Mouse (Mus musculus): ENCODE data around the gene Ccdc163.

The Ccdc163 gene

GRCm38 (mm10) chr4:116698693-116699342, 9.5 kb upstream of the Ccdc163 start:
- no peak for ATAC-seq (ENCODE audit: insufficient number of reproducible peaks, low FRiP score, low TSS enrichment)

- ATAC-seq (ENCODE audit: insufficient number of reproducible peaks, low FRiP score, low TSS enrichment) = no peak
Observed at GRCm38 (mm10) chr4:116700964-116701363, 7.3 kb upstream of the Ccdc163 start.

- ATAC-seq (ENCODE audit: insufficient number of reproducible peaks, low FRiP score, low TSS enrichment) = no peak
Observed at GRCm38 (mm10) chr4:116703804-116704203, 4.5 kb upstream of the Ccdc163 start.

- no peak for ATAC-seq (ENCODE audit: insufficient number of reproducible peaks, low FRiP score, low TSS enrichment)
Observed at GRCm38 (mm10) chr4:116707666-116708065, 643 bp upstream of the Ccdc163 start.

- no peak; the same call in 1 of the 2 replicates for ATAC-seq (ENCODE audit: insufficient number of reproducible peaks, low FRiP score, low TSS enrichment)
Observed at GRCm38 (mm10) chr4:116708791-116709390, 582 bp downstream of the Ccdc163 start.

- ATAC-seq (ENCODE audit: insufficient number of reproducible peaks, low FRiP score, low TSS enrichment) = no peak
Observed at GRCm38 (mm10) chr4:116710154-116710553, 1.8 kb downstream of the Ccdc163 start.

GRCm38 (mm10) chr4:116712536-116712935, 4.2 kb downstream of the Ccdc163 start:
- ATAC-seq (ENCODE audit: insufficient number of reproducible peaks, low FRiP score, low TSS enrichment) = no peak

- peak; percentile 56; the same call in 1 of the 2 replicates for ATAC-seq (ENCODE audit: insufficient number of reproducible peaks, low FRiP score, low TSS enrichment)
Observed at GRCm38 (mm10) chr4:116719396-116719795, 11.1 kb downstream of the Ccdc163 start.

GRCm38 (mm10) chr4:116720343-116721097, 12.2 kb downstream of the Ccdc163 start, which contains the start of gene Tesk2:
Gene Tesk2 (plus strand): TSS chr4:116720948.
- peak; percentile 98 for ATAC-seq (ENCODE audit: insufficient number of reproducible peaks, low FRiP score, low TSS enrichment)

GRCm38 (mm10) chr4:116721098-116721628, 12.9 kb downstream of the Ccdc163 start:
- ATAC-seq (ENCODE audit: insufficient number of reproducible peaks, low FRiP score, low TSS enrichment) = peak; percentile 26; the same call in 1 of the 2 replicates

- ATAC-seq (ENCODE audit: insufficient number of reproducible peaks, low FRiP score, low TSS enrichment) = no peak
Observed at GRCm38 (mm10) chr4:116722230-116722629, 13.9 kb downstream of the Ccdc163 start.

GRCm38 (mm10) chr4:116725444-116725843, 17.1 kb downstream of the Ccdc163 start:
- ATAC-seq (ENCODE audit: insufficient number of reproducible peaks, low FRiP score, low TSS enrichment) = no peak

- no peak for ATAC-seq (ENCODE audit: insufficient number of reproducible peaks, low FRiP score, low TSS enrichment)
Observed at GRCm38 (mm10) chr4:116727401-116727800, 19.1 kb downstream of the Ccdc163 start.

- ATAC-seq (ENCODE audit: insufficient number of reproducible peaks, low FRiP score, low TSS enrichment) = no peak
Observed at GRCm38 (mm10) chr4:116729532-116729931, 21.2 kb downstream of the Ccdc163 start.

GRCm38 (mm10) chr4:116731077-116731476, 22.8 kb downstream of the Ccdc163 start:
- ATAC-seq (ENCODE audit: insufficient number of reproducible peaks, low FRiP score, low TSS enrichment) = no peak

GRCm38 (mm10) chr4:116732355-116732754, 24.0 kb downstream of the Ccdc163 start:
- ATAC-seq (ENCODE audit: insufficient number of reproducible peaks, low FRiP score, low TSS enrichment) = no peak

- no peak for ATAC-seq (ENCODE audit: insufficient number of reproducible peaks, low FRiP score, low TSS enrichment)
Observed at GRCm38 (mm10) chr4:116734996-116735395, 26.7 kb downstream of the Ccdc163 start.

GRCm38 (mm10) chr4:116738972-116739751, 30.9 kb downstream of the Ccdc163 start:
- ATAC-seq (ENCODE audit: insufficient number of reproducible peaks, low FRiP score, low TSS enrichment) = no peak

- no peak for ATAC-seq (ENCODE audit: insufficient number of reproducible peaks, low FRiP score, low TSS enrichment)
Observed at GRCm38 (mm10) chr4:116749750-116750149, 41.4 kb downstream of the Ccdc163 start.

- ATAC-seq (ENCODE audit: insufficient number of reproducible peaks, low FRiP score, low TSS enrichment) = no peak
Observed at GRCm38 (mm10) chr4:116761914-116762313, 53.6 kb downstream of the Ccdc163 start.
